In the genomic region with DNA sequence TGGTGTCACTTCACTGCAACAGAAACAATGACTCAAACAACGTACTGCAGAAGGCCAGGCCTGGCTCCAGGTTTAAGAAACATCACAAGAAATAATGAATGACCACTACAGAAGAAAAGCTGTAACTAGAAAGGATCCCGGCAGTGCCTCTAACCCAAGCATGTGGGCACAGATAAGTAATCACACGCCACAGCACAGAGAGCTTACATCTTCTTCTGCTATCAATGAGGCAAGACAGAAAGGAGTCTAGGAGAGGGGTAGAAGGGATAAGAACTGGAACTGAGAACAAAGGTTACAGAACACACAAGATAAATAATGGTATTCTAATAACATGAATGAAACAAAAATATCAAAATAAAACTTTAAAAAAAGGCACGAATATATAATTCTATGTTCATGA, we compare ENCODE assay signal across 20 mouse cellular contexts. TPM values are rescaled to one million over a fixed set of nuclear protein-coding genes. Genes with fewer than 3 reads are reported as not detected.
"Had no signal": no experiment of that assay in that cellular context is flagged by ENCODE, and none has a peak within 500 bp of the region (broad histone marks: within the 10 kb centered on the region; RNA-seq: fewer than 3 reads in every experiment).

No protein-coding gene starts in this region.

- H3K4me2 ChIP-seq: limb, embryonic 13.5 days; midbrain, embryonic 11.5 days; midbrain, embryonic 15.5 days; neural tube, embryonic 12.5 days had no signal

- H3K36me3 ChIP-seq: midbrain, embryonic 15.5 days had no signal

- H3K9ac ChIP-seq: limb, embryonic 13.5 days; midbrain, embryonic 15.5 days; neural tube, embryonic 12.5 days had no signal

- H3K27ac ChIP-seq: left cerebral cortex, adult 2 months; limb, embryonic 13.5 days; midbrain, embryonic 15.5 days; neural tube, embryonic 12.5 days; stomach, postnatal 0 days had no signal

- H3K4me3 ChIP-seq: left cerebral cortex, adult 2 months; limb, embryonic 13.5 days; midbrain, embryonic 15.5 days; neural tube, embryonic 12.5 days had no signal

- H3K27me3 ChIP-seq: limb, embryonic 13.5 days; midbrain, embryonic 15.5 days; neural tube, embryonic 12.5 days had no signal

- H3K9me3 ChIP-seq: limb, embryonic 13.5 days; midbrain, embryonic 15.5 days; neural tube, embryonic 12.5 days had no signal

- H3K4me1 ChIP-seq: limb, embryonic 13.5 days; midbrain, embryonic 15.5 days; neural tube, embryonic 12.5 days had no signal

- DNase-seq: kidney, adult 2 months; kidney, postnatal 25 days; lung, adult 18-20 months; right cerebral cortex, postnatal 14 days; thymus, postnatal 14 days had no signal

- ATAC-seq: intestine, embryonic 16.5 days; midbrain, embryonic 15.5 days had no signal

RNA-seq across cellular contexts. Expression of a gene that starts 56.0 kb away (rescaled TPM):
- total RNA-seq: layer of hippocampus, postnatal 25 days; left cerebral cortex, adult 2 months; left cerebral cortex, postnatal 36 days; megakaryocyte, adult 5-6 weeks; monocyte, adult 5-6 weeks; neutrophil, adult 5-6 weeks had no signal
- polyA plus RNA-seq: intestine, embryonic 16.5 days; kidney, adult 2 months; kidney, embryonic 16.5 days; limb, embryonic 13.5 days; lung, embryonic 16.5 days; midbrain, embryonic 11.5 days; midbrain, embryonic 15.5 days; neural tube, embryonic 12.5 days; small intestine, adult 2 months; stomach, postnatal 0 days had no signal
